Mouse (Mus musculus): ENCODE data around the gene Cenpe.
"Not testable (repeated sequence)": the region's sequence is repeated elsewhere in the genome, so short reads cannot be mapped to it uniquely, and the experiment has no call there.

The Cenpe gene

GRCm38 (mm10) chr3:135211805-135212657 is at the start of gene Cenpe:
Cenpe (plus strand) TSS chr3:135212537.
- DNase-seq (ENCODE audit: low read depth, low spot score), result peak; percentile 96

GRCm38 (mm10) chr3:135171898-135172446 is 40.4 kb upstream of the Cenpe start:
- DNase-seq (ENCODE audit: low read depth, low spot score), result no peak

GRCm38 (mm10) chr3:135191861-135192260 is 20.5 kb upstream of the Cenpe start:
- DNase-seq (ENCODE audit: low read depth, low spot score), result no peak

- not testable (repeated sequence) for DNase-seq (ENCODE audit: low read depth, low spot score)
These were observed 14.3 kb upstream of the Cenpe start for GRCm38 (mm10) chr3:135198051-135198450.

- no peak for DNase-seq (ENCODE audit: low read depth, low spot score)
These were observed 11.7 kb upstream of the Cenpe start for GRCm38 (mm10) chr3:135200409-135201303.

- peak; percentile 18 for DNase-seq (ENCODE audit: low read depth, low spot score)
These were observed 5.7 kb upstream of the Cenpe start for GRCm38 (mm10) chr3:135206621-135207020.

GRCm38 (mm10) chr3:135212658-135213350 is 467 bp downstream of the Cenpe start:
- DNase-seq (ENCODE audit: low read depth, low spot score), result peak; percentile 10

- DNase-seq (ENCODE audit: low read depth, low spot score), result no peak
These were observed 19.7 kb downstream of the Cenpe start for GRCm38 (mm10) chr3:135232058-135232457.

GRCm38 (mm10) chr3:135232462-135232861 is 20.1 kb downstream of the Cenpe start:
- no peak for DNase-seq (ENCODE audit: low read depth, low spot score)

- DNase-seq (ENCODE audit: low read depth, low spot score), result peak; percentile 51
These were observed 33.4 kb downstream of the Cenpe start for GRCm38 (mm10) chr3:135245733-135246132.

- no peak for DNase-seq (ENCODE audit: low read depth, low spot score)
These were observed 34.5 kb downstream of the Cenpe start for GRCm38 (mm10) chr3:135246828-135247227.

GRCm38 (mm10) chr3:135249104-135249503 is 36.8 kb downstream of the Cenpe start:
- DNase-seq (ENCODE audit: low read depth, low spot score), result peak; percentile 26

- no peak for DNase-seq (ENCODE audit: low read depth, low spot score)
These were observed 39.5 kb downstream of the Cenpe start for GRCm38 (mm10) chr3:135251825-135252224.

GRCm38 (mm10) chr3:135254784-135255183 is 42.4 kb downstream of the Cenpe start:
- no peak for DNase-seq (ENCODE audit: low read depth, low spot score)

GRCm38 (mm10) chr3:135258919-135259318 is 46.6 kb downstream of the Cenpe start:
- DNase-seq (ENCODE audit: low read depth, low spot score), result no peak

- DNase-seq (ENCODE audit: low read depth, low spot score), result no peak
These were observed 47.9 kb downstream of the Cenpe start for GRCm38 (mm10) chr3:135260233-135260632.

GRCm38 (mm10) chr3:135268616-135269015 is 56.3 kb downstream of the Cenpe start:
- DNase-seq (ENCODE audit: low read depth, low spot score), result no peak

- no peak for DNase-seq (ENCODE audit: low read depth, low spot score)
These were observed 57.2 kb downstream of the Cenpe start for GRCm38 (mm10) chr3:135269391-135269990.

- DNase-seq (ENCODE audit: low read depth, low spot score), result no peak
These were observed 60.3 kb downstream of the Cenpe start for GRCm38 (mm10) chr3:135272627-135273026.

GRCm38 (mm10) chr3:135273047-135273446 is 60.7 kb downstream of the Cenpe start:
- no peak for DNase-seq (ENCODE audit: low read depth, low spot score)

GRCm38 (mm10) chr3:135280160-135280559 is 67.8 kb downstream of the Cenpe start:
- DNase-seq (ENCODE audit: low read depth, low spot score), result no peak

Measured in ZHBTc4 (cell line).